Mouse (Mus musculus): ENCODE results near the gene Tcl1b2. TPM values are rescaled to one million over a fixed set of nuclear protein-coding genes. Genes with fewer than 3 reads are reported as not detected.
"Not testable (repeated sequence)": the region's sequence is repeated elsewhere in the genome, so short reads cannot be mapped to it uniquely, and the experiment has no call there.

The Tcl1b2 gene
- polyA plus RNA-seq, 1 experiment: 0.14 TPM

GRCm38 (mm10) chr12:105127607-105128006, 18.2 kb upstream of the Tcl1b2 start:
- no peak for TF ChIP-seq POLR2A (IDR thresholded peaks at IDR 0.05; ENCODE audit: borderline replicate concordance, extremely low read depth, insufficient read depth, insufficient read length, poor library complexity, severe bottlenecking)
- no peak for TF ChIP-seq CTCF (IDR thresholded peaks at IDR 0.05; ENCODE audit: borderline replicate concordance, extremely low read depth, insufficient read depth, insufficient read length)

GRCm38 (mm10) chr12:105129494-105130205, 16.2 kb upstream of the Tcl1b2 start:
- not testable (repeated sequence) for DNase-seq (ENCODE audit: low read depth)

More at GRCm38 (mm10) chr12:105127607-105128006, 18.2 kb upstream of the Tcl1b2 start:
- no peak for DNase-seq (ENCODE audit: low read depth)

- not testable (repeated sequence) for DNase-seq (ENCODE audit: low read depth)
Measured at GRCm38 (mm10) chr12:105134167-105134566, 11.6 kb upstream of the Tcl1b2 start.

GRCm38 (mm10) chr12:105134826-105135225, 11.0 kb upstream of the Tcl1b2 start:
- DNase-seq (ENCODE audit: low read depth): not testable (repeated sequence)

- not testable (repeated sequence) for DNase-seq (ENCODE audit: low read depth)
Measured at GRCm38 (mm10) chr12:105137729-105138128, 8.1 kb upstream of the Tcl1b2 start.

GRCm38 (mm10) chr12:105143096-105143495, 2.7 kb upstream of the Tcl1b2 start:
- TF ChIP-seq CTCF (IDR thresholded peaks at IDR 0.05; ENCODE audit: borderline replicate concordance, extremely low read depth, insufficient read depth, insufficient read length) (no peak), POLR2A (IDR thresholded peaks at IDR 0.05; ENCODE audit: borderline replicate concordance, extremely low read depth, insufficient read depth, insufficient read length, poor library complexity, severe bottlenecking) (no peak)

GRCm38 (mm10) chr12:105144928-105145327, 886 bp upstream of the Tcl1b2 start:
- DNase-seq (ENCODE audit: low read depth): not testable (repeated sequence)

More at GRCm38 (mm10) chr12:105143096-105143495, 2.7 kb upstream of the Tcl1b2 start:
- no peak for DNase-seq (ENCODE audit: low read depth)

- not testable (repeated sequence) for DNase-seq (ENCODE audit: low read depth)
Measured at GRCm38 (mm10) chr12:105155286-105155685, 9.5 kb downstream of the Tcl1b2 start.

GRCm38 (mm10) chr12:105158842-105159241, 13.0 kb downstream of the Tcl1b2 start:
- TF ChIP-seq CTCF (IDR thresholded peaks at IDR 0.05; ENCODE audit: borderline replicate concordance, extremely low read depth, insufficient read depth, insufficient read length) (no peak), POLR2A (IDR thresholded peaks at IDR 0.05; ENCODE audit: borderline replicate concordance, extremely low read depth, insufficient read depth, insufficient read length, poor library complexity, severe bottlenecking) (no peak)
- DNase-seq (ENCODE audit: low read depth): no peak

GRCm38 (mm10) chr12:105159390-105159789, 13.6 kb downstream of the Tcl1b2 start, which contains the start of gene Tcl1b1:
TSS of gene Tcl1b1 (plus strand) at chr12:105159690.
- TF ChIP-seq CTCF (IDR thresholded peaks at IDR 0.05; ENCODE audit: borderline replicate concordance, extremely low read depth, insufficient read depth, insufficient read length) (no peak), POLR2A (IDR thresholded peaks at IDR 0.05; ENCODE audit: borderline replicate concordance, extremely low read depth, insufficient read depth, insufficient read length, poor library complexity, severe bottlenecking) (no peak)
- DNase-seq (ENCODE audit: low read depth): no peak

- TF ChIP-seq POLR2A (IDR thresholded peaks at IDR 0.05; ENCODE audit: borderline replicate concordance, extremely low read depth, insufficient read depth, insufficient read length, poor library complexity, severe bottlenecking) (no peak), CTCF (IDR thresholded peaks at IDR 0.05; ENCODE audit: borderline replicate concordance, extremely low read depth, insufficient read depth, insufficient read length) (no peak)
- no peak for DNase-seq (ENCODE audit: low read depth)
Measured at GRCm38 (mm10) chr12:105166734-105167133, 20.9 kb downstream of the Tcl1b2 start.

- TF ChIP-seq POLR2A (IDR thresholded peaks at IDR 0.05; ENCODE audit: borderline replicate concordance, extremely low read depth, insufficient read depth, insufficient read length, poor library complexity, severe bottlenecking): no peak
- no peak for TF ChIP-seq CTCF (IDR thresholded peaks at IDR 0.05; ENCODE audit: borderline replicate concordance, extremely low read depth, insufficient read depth, insufficient read length)
- no peak for DNase-seq (ENCODE audit: low read depth)
Measured at GRCm38 (mm10) chr12:105173366-105173765, 27.6 kb downstream of the Tcl1b2 start.

GRCm38 (mm10) chr12:105174318-105174717, 28.5 kb downstream of the Tcl1b2 start:
- not testable (repeated sequence) for DNase-seq (ENCODE audit: low read depth)

GRCm38 (mm10) chr12:105176044-105176443, 30.2 kb downstream of the Tcl1b2 start, which contains the start of gene Tcl1b5:
TSS of gene Tcl1b5 (plus strand) at chr12:105176344.
- not testable (repeated sequence) for DNase-seq (ENCODE audit: low read depth)

GRCm38 (mm10) chr12:105181040-105181644, 35.3 kb downstream of the Tcl1b2 start:
- DNase-seq (ENCODE audit: low read depth): not testable (repeated sequence)

- not testable (repeated sequence) for DNase-seq (ENCODE audit: low read depth)
Measured at GRCm38 (mm10) chr12:105188980-105189379, 43.2 kb downstream of the Tcl1b2 start.

- DNase-seq (ENCODE audit: low read depth): not testable (repeated sequence)
Measured at GRCm38 (mm10) chr12:105190743-105191142, 44.9 kb downstream of the Tcl1b2 start, which contains the start of gene Tcl1b3. TSS of gene Tcl1b3 (plus strand) at chr12:105191043.

- peak; percentile 16 for DNase-seq (ENCODE audit: low read depth)
Measured at GRCm38 (mm10) chr12:105199684-105200497, 54.1 kb downstream of the Tcl1b2 start.
